Mouse (Mus musculus) spleen, postnatal 36 days (tissue): ENCODE measurements around the gene Nr5a2.

Experiments
- DNase-seq, 2 experiments: peaks; one replicate each; pipeline ENCODE4 v3.0.0; 2022; ENCODE audit warnings: low spot score in 2 of 2, mixed read lengths in 1 of 2

The Nr5a2 gene

GRCm38 (mm10) chr1:136960428-136961012 is at the start of gene Nr5a2:
Gene Nr5a2, minus strand, starts transcription at chr1:136960448.
- DNase-seq: no peak

GRCm38 (mm10) chr1:137008726-137009239 is 48.5 kb upstream of the Nr5a2 start:
- no peak for DNase-seq

- DNase-seq: no peak
Measured at GRCm38 (mm10) chr1:137003816-137004215, 43.6 kb upstream of the Nr5a2 start.

GRCm38 (mm10) chr1:137003144-137003543 is 42.9 kb upstream of the Nr5a2 start:
- no peak for DNase-seq

GRCm38 (mm10) chr1:136991762-136992352 is 31.6 kb upstream of the Nr5a2 start:
- no peak for DNase-seq

GRCm38 (mm10) chr1:136980253-136980893 is 20.1 kb upstream of the Nr5a2 start:
- DNase-seq: no peak

- no peak for DNase-seq
Measured at GRCm38 (mm10) chr1:136977867-136978266, 17.6 kb upstream of the Nr5a2 start.

GRCm38 (mm10) chr1:136974040-136974439 is 13.8 kb upstream of the Nr5a2 start:
- no peak for DNase-seq

GRCm38 (mm10) chr1:136973016-136973415 is 12.8 kb upstream of the Nr5a2 start:
- DNase-seq: no peak

- DNase-seq: no peak
Measured at GRCm38 (mm10) chr1:136970995-136971394, 10.7 kb upstream of the Nr5a2 start.

- DNase-seq: no peak
Measured at GRCm38 (mm10) chr1:136966728-136967386, 6.6 kb upstream of the Nr5a2 start.

- DNase-seq: no peak
Measured at GRCm38 (mm10) chr1:136959491-136959890, 757 bp downstream of the Nr5a2 start.

GRCm38 (mm10) chr1:136958666-136959065 is 1.6 kb downstream of the Nr5a2 start:
- DNase-seq: no peak

- DNase-seq: no peak
Measured at GRCm38 (mm10) chr1:136958185-136958584, 2.1 kb downstream of the Nr5a2 start.

GRCm38 (mm10) chr1:136957696-136958095 is 2.6 kb downstream of the Nr5a2 start:
- DNase-seq: no peak

- DNase-seq: no peak
Measured at GRCm38 (mm10) chr1:136954108-136954494, 6.1 kb downstream of the Nr5a2 start.

- DNase-seq: no peak
Measured at GRCm38 (mm10) chr1:136953444-136954107, 6.7 kb downstream of the Nr5a2 start.

- DNase-seq: no peak
Measured at GRCm38 (mm10) chr1:136952609-136953311, 7.5 kb downstream of the Nr5a2 start.

- DNase-seq: no peak
Measured at GRCm38 (mm10) chr1:136951946-136952531, 8.2 kb downstream of the Nr5a2 start.

GRCm38 (mm10) chr1:136951155-136951650 is 9.0 kb downstream of the Nr5a2 start:
- DNase-seq: no peak

- no peak for DNase-seq
Measured at GRCm38 (mm10) chr1:136949323-136949741, 10.9 kb downstream of the Nr5a2 start.
